Mouse (Mus musculus) brain, embryonic 18.5 days (tissue): ENCODE measurements at regions not wholly inside any gene's neighbourhood (a gene's known extent, or its start where the extent isn't known, plus 50 kb on each side); places are given as distances from the start of the nearest gene placed in this dataset.
A peak's percentile ranks its signal among the peaks of the same experiment; 100 is the strongest.

Experiments used
- DNase-seq: peaks from one replicate; pipeline ENCODE4 v3.0.0-alpha.2; 2012; ENCODE audit warnings: low read depth, low spot score

DNA sequence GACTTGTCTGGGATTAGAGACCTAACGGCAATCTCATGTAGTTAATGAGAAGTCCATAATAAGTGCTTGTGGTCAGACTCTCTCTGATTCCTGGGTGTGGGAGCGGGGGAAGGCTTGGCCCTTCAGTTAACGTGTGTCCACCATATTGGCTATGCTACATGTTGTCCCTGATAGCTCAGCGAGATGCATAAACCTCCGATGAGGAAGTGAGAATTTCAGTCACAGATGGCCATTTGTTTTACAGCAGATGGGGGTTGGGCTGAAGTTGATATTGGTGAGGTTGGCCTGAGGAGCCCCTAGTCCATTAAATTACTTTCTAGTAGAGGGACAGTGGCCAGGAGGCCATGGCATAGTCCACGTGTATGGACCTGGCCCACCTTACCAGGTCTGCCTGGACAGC lies 114.6 kb upstream of the Prok2 start:
- DNase-seq, result no peak

DNA sequence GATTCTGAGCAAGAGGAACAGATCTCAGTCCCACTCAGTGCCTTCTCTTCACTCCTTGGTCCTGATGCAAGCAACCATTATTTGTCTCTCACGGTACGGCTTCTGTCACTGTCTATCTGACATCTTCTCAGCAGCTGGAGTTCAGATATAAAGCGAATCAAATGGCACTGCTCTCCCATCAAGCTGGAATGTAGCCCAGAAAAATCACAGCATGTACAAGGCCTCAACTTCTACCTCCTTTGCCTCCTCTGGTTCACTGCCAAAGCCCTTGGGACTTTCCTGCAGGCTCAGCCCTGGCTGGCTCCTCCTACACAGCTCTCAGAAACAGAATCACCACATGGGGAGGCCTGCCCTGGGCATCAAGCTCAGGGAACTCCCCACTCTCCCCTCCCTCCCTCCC lies 107.1 kb upstream of the Prok2 start:
- peak; percentile 43 for DNase-seq

GRCm38 (mm10) chr6:99827625-99828024 lies 101.4 kb upstream of the Prok2 start:
- no peak for DNase-seq

DNA sequence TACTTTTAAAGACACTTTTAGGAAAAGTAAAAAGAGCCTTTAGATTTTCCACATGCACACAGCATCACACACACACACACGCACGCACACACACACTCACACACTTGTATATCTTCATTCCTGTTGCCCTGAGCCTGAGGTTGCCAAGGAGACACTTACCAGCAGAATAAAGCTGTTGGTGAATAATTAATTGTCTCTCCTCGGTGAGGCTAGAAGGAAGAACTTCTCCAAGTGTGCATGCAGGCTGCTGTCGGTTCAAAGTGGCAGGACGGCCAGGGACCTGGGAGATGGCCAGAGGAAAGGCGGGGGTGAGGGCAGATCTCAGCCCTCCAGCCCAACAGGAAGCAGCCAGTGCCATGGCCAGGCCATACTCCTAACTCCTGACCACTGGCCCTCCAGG lies 98.6 kb upstream of the Prok2 start:
- DNase-seq, result no peak

DNA sequence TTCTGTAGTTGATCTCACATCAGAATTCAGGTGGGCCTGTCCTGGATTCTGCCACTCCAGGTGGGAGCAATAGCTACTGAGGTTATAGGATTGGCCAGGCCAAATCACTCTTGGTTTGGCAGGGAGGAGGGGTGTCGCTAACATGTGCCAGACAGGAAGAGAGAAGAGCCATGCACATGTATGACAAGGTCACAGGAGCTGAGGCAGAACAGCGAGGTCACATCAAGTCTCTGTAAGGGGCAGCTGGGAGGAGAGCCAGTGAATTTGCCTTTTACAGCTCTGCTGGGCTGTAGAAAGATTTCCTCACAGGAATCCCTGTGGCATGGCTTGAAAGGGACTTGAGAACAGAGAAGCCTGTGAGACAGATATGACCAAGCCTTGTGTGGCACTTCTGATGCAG lies 96.3 kb upstream of the Prok2 start:
- no peak for DNase-seq

DNA sequence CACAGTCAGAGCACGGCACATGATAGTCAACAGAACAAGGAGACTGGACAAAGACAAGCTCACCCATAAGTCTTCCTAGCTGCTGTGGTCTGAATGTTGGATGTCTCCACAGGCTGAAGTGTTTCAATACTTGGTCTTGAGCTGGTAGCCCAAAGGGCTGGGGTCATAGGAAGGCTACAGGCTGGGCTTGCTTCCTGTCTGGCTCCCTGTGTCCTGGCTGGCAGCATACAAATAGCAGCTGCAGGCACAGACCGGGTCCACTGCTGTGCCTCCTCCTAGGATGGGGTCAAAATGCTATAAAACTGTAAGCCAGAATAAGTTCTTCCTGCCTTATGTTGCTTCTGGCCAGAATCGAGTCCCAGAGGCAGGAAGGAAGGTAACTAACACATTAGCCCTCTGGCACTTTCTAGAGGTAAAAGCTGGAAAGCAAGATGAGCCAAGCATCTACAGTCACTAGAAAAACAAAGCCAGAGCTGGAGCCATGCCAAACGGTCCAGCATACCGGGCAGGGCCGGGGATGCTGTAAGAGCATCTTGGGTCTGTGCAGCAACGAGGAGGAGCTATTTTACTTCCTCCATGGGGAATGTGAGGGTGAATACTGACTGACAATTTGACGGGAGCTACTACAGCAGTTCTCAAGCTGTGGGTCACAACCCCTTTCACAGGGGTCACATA lies 93.2 kb upstream of the Prok2 start:
- DNase-seq, result no peak

- no peak for DNase-seq
Observed at GRCm38 (mm10) chr6:99818486-99818885, 92.3 kb upstream of the Prok2 start.

GRCm38 (mm10) chr6:99817245-99817644 lies 91.1 kb upstream of the Prok2 start:
- no peak for DNase-seq

DNA sequence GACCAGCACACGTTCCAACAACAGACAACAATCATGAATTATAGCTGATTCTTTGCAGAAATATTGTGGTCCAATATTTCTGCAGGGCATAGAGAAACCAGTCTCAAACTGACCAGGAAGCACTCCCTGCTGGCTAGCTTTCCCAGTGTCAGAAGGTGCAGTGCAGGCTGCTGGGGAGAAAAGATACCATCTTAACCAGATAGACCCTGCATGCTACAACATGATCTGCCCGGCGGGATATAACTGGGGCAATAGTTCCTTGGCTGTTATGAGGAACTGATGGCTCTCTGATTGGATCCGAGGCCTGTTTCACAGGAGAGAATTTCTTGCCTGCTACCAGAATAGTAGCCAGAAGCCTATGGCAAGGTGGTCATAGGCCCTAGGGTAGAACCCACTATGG lies 86.9 kb upstream of the Prok2 start:
- DNase-seq, result no peak

DNA sequence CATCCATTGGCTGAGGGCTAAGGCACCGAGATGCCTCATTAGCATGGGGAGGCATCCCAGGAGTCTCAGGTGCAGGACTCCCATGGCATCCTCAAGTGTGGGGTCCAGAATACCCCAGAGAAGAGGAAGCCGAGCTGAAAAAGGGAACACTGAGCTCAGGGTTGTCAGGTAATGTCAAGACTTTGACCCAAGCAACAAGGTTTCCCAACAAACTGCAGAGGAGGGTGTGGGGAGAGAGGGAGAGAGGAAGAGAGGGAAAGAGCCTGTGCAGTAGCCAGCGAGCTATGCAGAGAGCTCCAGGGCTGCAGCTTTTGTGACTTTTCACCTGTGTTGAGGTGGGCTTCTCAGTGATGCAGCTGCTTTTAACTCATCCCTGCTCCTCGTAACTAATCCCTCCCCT lies 85.7 kb upstream of the Prok2 start:
- no peak for DNase-seq

- no peak for DNase-seq
Observed at GRCm38 (mm10) chr6:99810974-99811798, 85.0 kb upstream of the Prok2 start.

GRCm38 (mm10) chr6:99804905-99805245 lies 78.7 kb upstream of the Prok2 start:
- DNase-seq, result no peak

DNA sequence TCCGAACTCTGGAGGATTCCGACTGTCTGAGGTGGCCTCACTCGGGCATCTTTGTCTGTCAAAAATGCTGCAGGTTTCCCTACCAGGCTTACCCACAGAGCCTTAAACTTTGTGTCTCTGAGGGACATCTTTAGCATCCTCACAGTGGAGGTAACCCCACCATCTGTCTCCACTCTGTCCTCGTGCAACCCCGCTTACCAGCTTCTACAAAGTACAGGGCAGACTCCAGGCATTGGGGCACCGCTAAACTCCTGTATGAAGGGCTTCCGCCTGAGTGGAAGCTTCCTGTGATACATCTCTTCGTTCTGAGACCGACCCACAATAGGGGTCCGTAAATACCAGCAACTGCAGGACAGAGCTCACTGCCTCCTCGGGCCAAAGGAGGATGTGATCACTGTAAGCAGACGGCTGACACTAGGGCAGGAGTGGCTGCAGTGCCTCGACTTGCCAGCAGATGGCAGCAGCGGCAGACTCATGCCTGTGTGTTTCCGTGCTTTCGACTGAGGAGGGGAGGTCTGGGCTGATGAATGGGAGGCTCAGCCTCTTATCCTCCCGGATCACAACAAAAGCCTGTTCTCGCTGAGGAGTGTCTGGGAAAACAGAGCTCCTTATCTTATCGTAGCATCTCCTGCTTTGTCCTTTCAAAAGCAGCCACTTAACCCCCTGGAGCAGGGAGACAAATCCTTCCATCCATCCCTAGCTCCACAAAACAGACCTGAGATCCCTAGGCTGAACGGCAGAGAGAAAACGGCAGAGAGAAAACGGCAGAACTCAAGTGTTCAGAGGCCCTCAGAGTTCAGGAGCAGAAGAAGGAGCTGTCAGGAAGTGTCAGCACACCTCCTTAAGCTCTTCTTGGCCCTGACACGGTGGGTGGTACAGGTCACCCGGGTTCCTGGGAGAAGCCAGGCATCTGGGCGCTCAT lies 78.1 kb upstream of the Prok2 start:
- peak; percentile 59 for DNase-seq

DNA sequence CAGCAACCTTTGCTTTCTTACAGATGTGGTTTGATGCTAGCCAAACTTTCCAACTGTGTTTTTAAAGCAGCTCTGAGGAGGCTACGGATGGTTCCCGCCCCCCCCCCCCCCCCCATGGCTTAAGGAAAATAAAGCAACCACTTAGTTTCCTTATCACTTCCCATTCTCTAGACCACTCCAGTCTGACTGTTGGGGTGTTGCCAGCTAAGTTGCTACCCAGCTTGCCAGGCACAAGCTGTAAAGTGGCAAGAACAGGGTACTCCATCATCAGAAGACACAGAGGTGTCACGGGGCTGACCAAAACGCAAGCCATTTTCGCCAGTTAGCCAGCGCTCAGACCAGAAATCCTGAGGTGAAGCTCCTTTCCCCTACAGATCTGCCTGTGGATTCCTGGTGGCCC lies 74.7 kb upstream of the Prok2 start:
- no peak for DNase-seq

DNA sequence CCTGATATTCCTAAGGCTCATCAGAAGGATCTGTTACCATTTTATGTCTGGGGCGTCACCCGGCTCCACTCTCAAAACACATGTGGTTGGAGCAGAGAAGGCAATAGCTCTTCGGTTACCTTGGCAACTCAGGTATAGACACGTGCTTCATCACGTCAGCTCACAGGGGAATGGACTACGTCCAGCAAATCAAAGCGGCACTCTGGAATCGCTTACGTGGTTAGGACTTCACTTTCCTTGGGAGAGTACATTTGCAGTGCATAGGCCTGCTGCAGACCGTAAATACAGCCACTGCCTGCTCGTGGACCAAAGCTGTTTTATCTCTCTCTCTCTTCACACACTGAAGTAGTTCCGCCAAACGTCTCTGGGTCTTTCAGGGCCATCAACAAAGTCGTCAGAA lies 74.1 kb upstream of the Prok2 start:
- no peak for DNase-seq

DNA sequence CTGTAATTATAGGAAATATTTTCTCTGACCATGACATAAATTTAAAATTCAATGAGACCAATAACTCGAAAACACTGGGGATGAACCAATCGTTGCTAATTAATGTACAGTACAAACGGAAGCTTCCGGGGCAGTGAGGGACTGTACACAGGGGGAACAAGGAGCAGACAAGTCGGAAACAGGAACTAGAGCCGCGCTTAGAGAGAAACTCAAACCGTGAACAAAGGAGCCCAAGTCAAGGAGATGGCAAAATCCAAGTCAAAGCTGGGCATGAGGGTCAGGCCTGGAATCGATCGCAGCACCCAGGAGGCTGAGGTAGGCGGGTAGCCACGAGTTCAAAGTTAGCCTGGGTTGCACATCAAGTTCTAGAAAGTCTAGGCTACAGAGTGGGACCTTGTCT lies 70.2 kb upstream of the Prok2 start:
- no peak for DNase-seq

DNA sequence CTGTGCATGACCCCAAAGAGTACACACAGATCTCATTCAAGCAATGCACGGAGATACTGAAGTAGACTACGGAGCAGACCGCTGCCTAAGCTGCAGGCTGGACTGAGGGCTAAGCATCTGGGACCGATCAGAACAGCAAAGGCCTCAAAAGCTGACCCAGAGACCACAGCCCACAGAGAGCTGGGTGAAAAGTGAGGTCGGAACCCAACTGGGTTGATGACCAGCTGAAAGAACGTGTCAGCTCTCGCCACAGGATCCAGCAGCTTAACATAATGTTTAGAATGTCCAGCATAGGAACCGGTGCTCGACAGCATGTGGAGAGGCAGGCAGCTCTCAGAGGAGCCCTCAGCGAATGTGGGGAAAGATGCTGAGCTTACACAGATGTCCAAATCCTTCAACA lies 67.4 kb upstream of the Prok2 start:
- no peak for DNase-seq

DNA sequence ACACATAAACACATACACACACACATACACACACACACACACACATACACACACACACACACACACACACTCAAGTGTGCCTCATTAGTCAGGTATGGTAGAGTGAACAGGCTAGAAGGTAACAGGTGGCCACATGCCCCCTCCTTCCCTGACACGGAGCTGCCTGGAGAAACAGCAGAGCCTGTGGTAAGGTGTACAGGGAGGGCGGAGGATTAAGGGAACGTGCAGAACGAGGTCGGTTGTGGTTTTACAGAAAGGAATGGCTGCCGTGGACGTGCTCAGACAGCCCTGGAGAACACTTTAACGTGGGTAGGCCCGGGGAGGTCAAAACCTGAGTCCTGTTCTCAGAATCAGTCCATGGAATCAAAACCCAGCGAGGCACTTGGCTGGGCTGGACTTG lies 66.2 kb upstream of the Prok2 start:
- DNase-seq, result no peak

DNA sequence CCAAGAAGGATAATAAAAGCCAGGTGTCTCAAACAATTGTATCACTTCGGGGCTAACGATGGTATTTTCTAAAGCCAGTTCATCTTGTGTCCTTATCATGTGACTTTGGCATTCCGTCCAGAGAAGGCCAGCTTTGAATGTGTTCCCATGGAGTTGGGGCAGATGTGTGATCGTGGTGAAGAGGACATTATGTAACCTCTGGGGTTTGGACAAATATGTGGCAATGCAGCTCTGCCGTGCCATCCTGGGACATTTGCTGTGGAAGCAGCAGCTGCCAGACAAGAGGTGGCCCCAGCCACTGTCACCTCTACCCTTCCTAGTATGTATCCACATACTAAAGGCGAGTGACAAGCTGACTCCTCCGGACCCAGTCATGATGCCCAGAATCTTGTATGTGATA lies 60.8 kb upstream of the Prok2 start:
- no peak for DNase-seq

- DNase-seq, result no peak
Observed at GRCm38 (mm10) chr6:99785212-99785611, 59.0 kb upstream of the Prok2 start.

DNA sequence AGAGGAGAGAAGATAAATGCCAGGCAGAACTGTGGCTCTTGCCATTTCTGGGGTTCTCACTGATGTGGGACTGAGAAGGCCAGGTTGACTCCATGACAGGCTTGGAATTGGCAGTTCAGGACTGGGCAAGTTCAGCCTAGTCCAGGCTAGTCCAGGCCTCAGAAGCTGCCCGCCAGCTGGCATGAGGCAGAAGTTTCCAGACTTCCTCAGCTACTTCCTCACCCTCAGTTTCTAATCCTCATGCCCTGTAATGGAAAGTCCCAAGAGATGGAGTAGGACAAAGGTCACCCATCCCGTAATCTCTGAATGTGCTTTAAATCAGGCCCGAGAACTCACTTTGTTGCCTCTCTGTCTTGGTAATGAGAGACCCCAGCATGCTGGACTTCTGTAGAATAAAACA lies 58.6 kb upstream of the Prok2 start:
- no peak for DNase-seq

- peak; percentile 57 for DNase-seq
Observed at GRCm38 (mm10) chr6:99784285-99784684, 58.1 kb upstream of the Prok2 start.
